Mouse (Mus musculus) monocyte, adult 5-6 weeks (primary cell): ENCODE results near the gene Ckm. TPM values are rescaled to one million over a fixed set of nuclear protein-coding genes. Genes with fewer than 3 reads are reported as not detected.

ENCODE experiments used
- ATAC-seq: fragments of 153-309, 156-312 bp; replicated peaks from 2 replicates; pipeline ENCODE4 v1.8.0; 2017; ENCODE audit warnings: mild to moderate bottlenecking; ENCODE audit not compliant: low TSS enrichment, insufficient number of reproducible peaks, severe bottlenecking, poor library complexity, low FRiP score
- total RNA-seq: library from RNA; stranded (forward); fragments of 200-1000, 200-491, 200-594 nt; gene quantifications from 3 replicates; pipeline ENCODE4 v1.2.3, GENCODE M21; 2017

The Ckm gene
- total RNA-seq, 1 experiment from 2014 or later: not detected

DNA sequence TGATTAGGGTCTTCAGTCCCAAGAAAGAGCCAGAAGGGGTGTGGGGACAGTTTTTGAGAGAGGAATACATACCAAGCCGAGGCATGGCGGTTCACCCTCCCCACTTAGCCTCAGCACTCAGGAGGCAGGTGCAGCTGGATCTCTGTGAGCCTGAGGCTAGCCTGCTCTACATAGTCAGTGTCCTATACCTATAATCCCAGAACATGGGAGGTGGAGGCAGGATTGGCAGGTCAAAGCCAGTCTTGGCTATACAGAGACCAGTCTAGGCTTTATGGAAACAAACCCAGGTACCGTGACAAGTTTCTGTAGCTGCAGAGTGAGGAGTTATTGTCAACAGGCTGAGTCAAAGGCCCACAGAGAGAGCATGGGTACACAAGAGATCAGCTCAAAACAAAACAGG, 18.5 kb downstream of the Ckm start:
- no peak for ATAC-seq

DNA sequence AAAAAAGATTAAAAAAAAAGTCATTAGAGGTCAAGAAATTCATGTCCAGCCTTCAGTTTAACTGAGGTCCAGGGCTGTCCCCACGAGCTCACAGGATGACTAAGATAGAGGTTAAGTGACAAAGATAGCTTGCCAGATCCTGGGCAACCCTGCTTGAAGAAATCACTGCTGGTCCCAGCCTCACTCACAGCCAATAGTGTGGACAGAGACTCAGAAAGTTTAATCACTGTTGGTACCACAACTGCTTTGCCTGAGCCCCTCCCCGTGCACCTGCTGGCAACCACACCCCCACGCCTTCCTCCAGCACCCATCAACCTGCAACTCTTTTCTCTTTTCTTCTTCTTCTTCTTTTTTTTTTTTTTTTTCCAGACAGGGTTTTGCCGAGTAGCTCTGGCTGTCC, 19.5 kb downstream of the Ckm start:
- ATAC-seq: no peak

DNA sequence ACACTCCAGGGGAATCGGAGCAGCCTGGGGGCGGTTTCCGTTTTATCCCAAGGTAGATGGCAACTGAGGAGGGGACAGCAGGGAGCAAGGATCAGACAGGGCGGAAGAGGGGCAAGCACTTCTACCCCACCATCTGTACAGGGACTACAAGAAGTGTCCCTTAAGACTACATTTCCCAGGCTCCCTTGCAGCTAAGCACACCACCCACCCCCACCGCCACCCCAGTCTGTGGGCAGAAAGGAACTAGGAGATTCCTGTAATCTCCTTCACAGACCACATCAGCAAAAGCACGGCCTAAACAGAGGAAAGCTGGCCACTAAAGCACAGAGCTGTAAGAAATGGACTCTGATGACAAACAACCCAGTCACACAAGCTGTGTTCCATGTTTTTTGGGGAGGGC, 21.8 kb downstream of the Ckm start:
- ATAC-seq: no peak

DNA sequence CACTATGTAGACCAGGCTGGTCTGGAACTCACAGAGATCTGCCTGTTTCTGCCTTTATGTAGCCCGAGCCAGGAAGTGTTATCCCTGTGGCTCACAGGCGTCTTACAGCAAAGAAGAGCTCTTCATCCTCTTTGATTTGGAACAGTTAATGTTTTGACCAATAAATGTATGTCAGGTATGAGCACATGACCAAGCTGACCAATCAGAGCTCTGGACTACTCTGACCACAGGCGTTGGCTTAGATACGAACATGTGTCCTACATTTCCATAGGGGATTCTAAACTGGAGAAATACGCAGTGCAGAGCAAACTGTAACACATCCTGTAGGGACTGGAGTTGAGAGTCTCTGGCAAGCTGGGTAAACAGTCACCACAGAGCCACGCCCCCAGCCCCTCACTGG, 22.3 kb downstream of the Ckm start:
- ATAC-seq: no peak

DNA sequence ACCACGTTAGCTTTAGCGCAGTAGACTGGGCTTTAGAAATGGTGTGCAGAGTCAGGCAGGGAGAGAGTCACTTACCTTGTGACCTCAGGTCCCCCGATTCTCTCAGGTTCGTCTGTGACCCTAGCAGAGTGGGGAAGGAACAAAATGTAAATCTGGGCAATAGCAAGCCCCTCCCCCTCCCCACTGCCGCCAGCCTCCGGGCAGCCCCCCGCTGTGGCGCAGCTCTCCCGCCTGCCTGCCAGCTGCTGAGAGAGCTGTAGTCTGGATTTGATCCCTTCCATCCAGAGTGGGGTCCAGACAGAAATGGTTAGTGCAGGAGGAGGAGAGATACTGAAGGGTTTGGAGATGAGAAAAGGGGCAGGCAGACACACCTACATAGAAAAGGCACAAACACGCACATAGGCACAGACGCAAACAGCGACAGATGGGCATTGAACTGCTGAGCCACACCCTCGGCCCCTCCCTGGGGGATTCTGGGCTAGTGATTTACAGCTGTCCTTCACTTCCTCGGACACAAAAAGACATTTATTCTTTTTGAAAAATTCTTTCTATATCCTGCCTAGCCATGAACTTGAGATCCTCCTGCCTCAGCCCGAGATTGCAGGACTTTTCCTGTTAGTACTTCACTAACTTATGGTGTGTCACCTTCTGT, 23.5 kb downstream of the Ckm start:
- ATAC-seq: no peak

DNA sequence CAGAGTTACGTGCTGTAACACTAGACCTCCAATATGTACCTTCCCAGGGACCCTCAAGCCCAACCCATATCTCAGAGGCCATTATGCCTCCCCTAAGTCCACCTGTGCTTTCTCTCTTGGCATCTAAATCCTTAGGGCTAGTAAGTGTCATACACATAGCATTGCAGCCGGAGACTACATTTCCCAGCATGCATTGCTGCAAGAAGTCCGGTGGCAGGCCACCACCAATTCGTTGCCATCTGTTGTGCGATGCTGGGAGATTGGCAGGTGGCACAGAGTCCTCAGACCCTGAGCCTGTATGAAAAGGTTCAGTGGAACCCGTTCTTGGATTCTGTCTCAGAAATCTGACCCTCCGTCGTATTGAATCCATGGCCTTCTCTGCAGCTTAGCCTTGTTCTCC, 25.1 kb downstream of the Ckm start:
- ATAC-seq: no peak

DNA sequence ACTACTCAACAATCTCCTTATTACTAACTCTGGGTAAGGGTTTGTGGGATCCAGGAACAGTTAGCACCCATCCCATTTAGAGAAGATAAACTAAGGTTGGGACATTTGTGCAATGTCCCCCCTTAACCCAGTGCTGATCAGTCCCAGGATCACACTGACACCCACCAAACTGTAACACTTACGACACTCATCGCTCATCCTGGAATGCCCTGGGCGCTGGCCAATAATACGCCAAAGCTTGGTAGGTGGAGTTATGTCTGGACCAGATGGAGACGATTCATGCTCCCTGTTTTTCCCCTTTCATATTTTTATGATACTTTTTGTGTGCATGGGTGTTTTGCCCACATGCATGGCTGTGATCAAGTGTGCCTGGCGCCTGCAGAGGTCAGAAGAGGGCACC, 25.8 kb downstream of the Ckm start:
- ATAC-seq: no peak

DNA sequence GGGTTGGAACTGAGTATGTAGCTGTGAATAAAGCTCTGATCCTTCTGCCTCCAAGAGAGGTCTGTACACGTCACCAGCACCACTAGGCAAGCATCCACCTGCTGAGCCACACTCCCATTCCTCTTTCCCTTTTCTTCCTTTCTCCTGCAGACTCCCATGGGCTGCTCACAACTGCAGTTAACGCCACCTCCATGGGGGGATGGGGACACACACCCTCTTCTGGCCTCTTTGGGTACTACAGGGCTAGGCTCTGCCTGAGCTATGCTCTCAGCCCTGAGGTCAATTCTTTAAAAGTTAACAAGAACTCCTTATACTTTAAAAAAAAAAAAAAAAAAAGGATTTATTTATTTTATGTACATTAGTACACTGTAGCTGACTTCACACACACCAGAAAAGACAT, 27.9 kb downstream of the Ckm start:
- ATAC-seq: no peak

DNA sequence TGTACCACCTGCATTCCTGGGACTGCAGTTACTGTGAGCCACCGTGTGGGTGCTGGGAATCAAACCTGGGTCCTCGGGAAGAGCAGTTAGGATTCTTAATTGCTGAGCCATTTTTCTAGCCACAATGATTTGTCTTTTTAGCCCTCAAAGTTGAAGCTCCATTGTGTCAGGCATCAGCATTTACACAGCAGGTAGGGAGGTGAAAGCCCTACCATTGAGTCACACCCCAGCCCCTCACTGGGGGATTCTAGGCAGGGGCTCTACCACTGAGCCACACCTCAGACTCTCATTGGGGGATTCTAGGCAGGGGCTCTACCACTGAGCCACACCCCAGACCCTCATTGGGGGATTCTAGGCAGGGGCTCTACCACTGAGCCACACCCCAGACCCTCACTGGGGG, 31.7 kb downstream of the Ckm start:
- no peak for ATAC-seq

DNA sequence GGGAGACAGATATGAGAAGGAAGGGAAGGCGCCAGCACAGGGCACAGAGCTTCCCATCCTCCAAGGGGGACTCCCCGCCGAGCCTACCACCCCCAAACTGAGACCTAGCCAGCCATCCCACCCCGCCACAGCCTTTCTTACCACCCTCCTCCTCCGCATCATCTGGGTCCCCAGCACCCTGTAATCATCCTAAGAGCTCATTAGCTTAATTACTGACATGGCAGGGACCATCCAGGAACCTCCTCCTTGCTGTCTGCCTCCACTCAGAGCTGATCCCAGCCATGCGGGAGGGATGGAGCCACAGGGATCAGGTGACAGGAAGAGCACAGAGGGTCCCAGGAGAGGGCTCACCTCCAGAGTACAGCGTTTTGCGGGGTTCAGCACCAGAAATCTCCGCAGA, 32.5 kb downstream of the Ckm start:
- no peak for ATAC-seq

DNA sequence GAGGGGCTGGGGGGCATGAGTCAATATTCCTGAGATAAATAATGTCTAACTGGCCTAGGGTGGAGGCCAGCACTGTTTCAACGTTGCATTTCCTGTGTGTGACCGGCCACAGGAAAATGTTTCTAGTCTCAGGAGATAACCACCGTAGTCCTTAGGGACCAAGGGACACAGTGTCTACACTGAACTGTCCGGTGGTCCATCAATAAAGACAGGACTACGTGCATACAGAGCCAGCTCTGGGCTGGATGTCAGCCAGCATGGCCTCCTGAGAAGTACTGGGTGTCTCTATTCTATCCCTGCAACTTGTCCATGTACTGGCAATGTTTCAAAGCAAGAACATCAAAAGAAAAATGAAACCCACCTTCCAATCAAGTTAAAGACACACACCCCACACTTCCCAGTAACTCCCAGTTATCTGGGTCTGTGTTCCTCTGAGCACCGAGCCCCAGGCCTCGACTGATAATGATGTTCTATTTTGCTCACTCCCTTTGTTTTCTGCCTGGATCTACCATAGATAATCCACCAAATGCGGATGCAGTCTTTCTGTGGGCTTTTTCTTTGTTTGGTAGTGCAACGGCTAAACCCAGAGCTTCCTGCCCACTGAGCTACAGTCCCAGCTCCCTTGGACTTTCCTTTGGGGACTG, 37.0 kb downstream of the Ckm start:
- no peak for ATAC-seq

DNA sequence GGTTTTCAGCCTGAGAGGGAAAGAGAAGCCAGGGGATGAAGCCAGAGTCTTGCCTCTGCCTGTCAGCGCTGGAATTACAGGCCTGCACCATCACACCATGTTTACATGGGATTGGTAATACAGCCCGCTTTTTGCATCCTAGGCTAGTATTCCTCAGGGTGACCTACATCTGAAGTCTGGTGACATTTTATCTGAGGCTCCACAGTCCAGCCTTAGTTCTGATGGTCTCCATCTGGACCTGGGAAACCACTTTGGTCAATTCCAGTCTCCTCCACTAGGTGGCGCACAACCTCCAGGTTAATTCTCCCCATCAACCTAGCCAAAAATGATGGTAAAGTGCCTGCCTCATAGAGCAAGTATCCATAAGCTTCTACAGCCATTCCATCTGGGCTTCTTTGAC, 38.8 kb downstream of the Ckm start:
- ATAC-seq: peak; percentile 77

DNA sequence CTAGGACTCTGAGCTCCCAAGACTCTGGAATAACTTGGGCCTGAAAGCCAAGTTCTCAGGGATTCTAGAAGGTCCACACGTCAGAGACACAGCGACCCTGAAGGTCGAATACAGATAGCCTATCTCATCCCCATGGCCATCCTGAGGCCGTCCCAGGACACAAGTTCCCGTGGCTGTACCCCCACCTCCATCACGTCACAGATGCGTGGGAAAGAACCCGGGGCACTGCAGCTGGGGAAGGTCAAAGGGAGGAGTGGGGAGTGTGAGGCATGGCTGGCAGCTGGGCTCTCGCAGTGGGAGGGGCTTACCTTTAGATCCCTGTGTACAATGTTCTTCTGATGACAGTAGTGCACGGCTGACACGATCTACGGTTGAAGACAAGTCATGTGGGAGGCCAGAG, 40.2 kb downstream of the Ckm start:
- no peak for ATAC-seq

DNA sequence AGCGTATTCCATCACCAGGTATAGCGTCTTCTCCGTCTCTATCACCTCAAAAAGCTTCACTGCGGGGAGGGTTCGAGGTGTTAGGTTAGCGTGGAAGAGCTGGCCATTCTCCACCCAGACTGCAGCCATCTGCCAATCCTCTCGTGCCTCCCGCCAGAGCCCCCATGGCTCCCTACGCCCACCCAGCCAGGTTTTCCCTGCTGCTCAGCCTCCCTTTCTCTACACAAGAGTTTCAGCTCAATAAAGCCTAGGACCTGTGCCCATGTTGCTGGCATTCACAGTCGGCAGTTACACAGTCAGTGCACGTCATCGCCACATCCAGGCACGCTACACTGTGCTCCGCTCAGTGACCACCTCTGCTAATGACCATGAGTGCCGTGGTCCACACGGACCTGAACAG, 43.1 kb downstream of the Ckm start:
- ATAC-seq: no peak

DNA sequence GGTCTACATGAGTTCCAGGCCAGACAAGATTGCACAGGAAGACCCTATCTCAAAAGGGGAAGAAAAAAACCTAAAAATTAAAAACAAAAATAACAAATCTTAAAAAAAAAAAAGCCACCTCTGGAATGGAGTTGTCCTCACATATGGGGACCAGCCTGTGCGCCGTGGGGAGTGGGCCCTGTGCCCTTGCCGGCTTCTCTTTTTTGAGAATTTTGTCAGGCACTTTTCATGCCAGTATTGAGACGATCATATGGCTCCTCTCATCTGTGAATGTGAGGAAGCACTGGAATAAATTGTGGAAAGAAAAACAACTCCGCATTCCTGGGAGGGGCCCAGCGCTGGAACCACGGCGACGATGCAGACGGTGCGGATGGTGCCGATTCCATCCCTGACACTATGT, 44.6 kb downstream of the Ckm start:
- ATAC-seq: no peak

DNA sequence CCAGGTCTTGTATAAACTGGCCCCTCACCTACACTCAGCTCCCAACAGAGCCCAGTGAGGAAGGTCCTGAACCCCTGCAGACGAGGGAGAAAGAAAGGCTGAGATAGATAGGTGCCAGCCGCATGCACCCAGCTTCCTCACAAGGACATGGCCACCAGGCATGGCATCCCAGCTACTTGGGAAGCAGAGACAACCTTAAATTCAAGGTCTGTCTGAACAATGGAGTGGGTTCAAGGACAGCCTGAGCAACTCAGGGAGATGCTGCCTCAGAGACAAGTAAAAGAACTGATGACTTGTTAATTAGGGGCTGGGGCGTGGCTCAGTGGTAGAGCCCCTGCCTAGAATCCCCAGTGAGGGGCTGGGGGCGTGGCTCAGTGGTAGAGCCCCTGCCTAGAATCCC, 50.6 kb downstream of the Ckm start:
- ATAC-seq: no peak

DNA sequence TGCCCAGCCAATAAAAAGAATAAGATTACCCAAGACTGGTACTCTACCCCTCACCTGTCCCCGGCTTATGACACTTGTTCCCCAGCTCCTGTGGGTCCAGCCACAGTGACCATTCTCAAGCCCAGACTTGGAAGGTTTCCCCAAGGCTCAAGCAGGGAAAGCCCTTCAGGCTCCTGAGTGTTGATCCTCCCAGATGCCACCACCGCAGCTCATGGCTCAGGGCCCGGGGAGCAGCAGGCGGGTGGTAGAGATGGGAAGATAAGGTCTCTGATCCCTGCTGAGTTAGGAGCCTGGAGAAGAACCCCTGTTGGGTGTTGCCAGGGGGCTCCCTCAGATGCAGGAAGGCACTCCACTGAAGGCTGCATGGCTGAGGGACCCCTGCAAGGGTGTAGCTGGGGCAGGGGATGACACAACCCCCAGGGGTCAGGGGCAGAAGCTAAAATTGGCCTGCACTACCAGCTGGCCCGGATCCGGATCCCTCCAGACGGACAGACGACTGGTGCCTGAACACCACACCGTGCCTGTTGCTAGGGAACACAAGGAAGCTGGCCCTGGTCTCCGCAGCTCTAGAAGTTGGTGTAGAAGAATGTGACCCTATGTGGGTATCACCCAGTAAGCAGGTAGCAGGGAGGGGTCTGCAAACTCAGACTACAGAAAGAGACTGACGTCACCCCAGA, 51.4 kb downstream of the Ckm start:
- no peak for ATAC-seq

DNA sequence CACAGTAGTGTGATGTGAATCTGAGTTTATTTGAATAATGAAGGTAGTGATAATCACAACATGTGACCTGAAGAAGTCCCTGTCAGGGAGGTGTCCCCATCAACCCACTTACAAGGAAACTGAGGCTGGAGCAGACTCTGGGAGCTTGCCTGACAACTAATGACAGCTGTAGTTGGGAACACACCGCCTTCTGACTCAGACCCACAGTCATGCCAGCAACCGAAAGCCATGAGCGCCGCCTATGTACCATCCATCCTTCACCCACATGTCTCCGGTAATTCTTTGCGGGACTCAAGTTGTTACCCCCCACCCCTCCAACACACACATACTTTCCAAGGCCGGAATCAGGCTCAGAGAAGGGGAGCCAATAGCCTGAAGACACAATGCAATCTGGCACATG, 52.1 kb downstream of the Ckm start:
- ATAC-seq: no peak

DNA sequence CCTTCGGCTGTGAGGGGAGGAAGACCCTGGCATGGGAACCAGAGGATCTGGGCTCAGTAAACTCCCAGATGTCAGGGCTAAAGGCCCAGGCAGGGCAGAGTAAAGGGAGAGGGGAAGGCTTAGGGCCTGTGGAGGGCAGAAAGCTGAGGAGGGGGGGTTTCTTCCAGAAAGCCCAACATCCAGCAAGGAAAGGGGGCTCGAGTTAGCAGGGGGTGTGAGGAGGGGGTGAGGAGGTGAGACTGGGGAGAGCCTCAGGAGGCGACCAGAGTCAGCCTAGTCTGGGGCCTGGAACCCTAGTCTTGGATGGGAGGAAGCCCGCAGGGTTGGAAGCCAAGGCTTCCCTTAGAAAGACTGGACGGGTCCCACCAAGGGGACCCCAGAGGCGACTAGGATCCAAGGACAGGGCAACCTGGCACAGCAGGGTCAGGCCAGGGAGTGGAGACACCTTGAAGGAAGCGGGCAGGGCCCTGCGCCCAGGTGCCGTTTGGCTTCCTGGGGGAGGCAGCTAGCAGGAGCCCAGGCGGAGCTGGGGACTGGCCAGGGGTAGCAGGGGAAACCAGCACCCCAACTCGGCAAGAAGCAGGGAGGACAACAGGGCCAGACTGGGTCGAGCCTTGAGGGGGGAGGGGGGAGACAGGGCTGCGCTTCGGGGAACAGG, 53.0 kb downstream of the Ckm start:
- no peak for ATAC-seq

DNA sequence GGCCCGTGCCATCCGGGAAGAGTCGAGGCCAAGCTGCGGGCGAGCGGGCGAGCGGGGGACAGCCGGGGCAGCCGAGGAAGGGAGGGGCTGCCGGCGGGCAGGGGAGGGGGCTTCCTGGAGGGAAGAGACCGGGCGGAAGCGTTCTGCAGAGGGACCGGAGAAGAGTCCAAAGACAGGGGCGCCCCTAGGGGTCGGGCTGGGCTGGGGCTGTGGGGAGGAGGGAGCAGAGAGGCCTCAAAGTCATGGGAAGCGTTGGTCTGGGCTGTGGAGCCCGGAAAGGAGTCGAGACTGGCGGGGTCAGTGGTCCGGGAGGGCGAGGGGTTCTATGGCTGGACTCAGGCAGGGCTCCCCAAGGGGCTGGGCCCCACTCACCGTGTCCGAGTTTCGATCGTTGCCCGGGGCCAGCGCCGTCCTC, 53.5 kb downstream of the Ckm start:
- ATAC-seq: no peak
